Mouse (Mus musculus): ENCODE results near the gene Rims4. TPM values are rescaled to one million over a fixed set of nuclear protein-coding genes. Genes with fewer than 3 reads are reported as not detected.

Gene Rims4
- total RNA-seq, 1 experiment from 2014 or later, result 92.7 TPM

GRCm38 (mm10) chr2:163869783-163870182 lies 48.7 kb downstream of the Rims4 start:
- DNase-seq, result no peak

GRCm38 (mm10) chr2:163866061-163866460 lies 52.4 kb downstream of the Rims4 start:
- no peak for DNase-seq

- no peak for DNase-seq
These were observed 53.2 kb downstream of the Rims4 start for GRCm38 (mm10) chr2:163865311-163865710.

- peak; percentile 63 for DNase-seq
These were observed 60.1 kb downstream of the Rims4 start for GRCm38 (mm10) chr2:163858254-163858947.

- no peak for DNase-seq
These were observed 61.2 kb downstream of the Rims4 start for GRCm38 (mm10) chr2:163857233-163857632.

GRCm38 (mm10) chr2:163853461-163853901 lies 65.0 kb downstream of the Rims4 start, which contains the start of gene Kcnk15:
Gene Kcnk15, plus strand, starts transcription at chr2:163853651.
- peak; percentile 38 for DNase-seq

- DNase-seq, result no peak
These were observed 76.4 kb downstream of the Rims4 start for GRCm38 (mm10) chr2:163842043-163842442.

- DNase-seq, result peak; percentile 86
These were observed 79.0 kb downstream of the Rims4 start for GRCm38 (mm10) chr2:163839519-163839918.

GRCm38 (mm10) chr2:163838043-163838442 lies 80.4 kb downstream of the Rims4 start:
- DNase-seq, result peak; percentile 90

- DNase-seq, result no peak
These were observed 87.3 kb downstream of the Rims4 start for GRCm38 (mm10) chr2:163831163-163831562.

- peak; percentile 48 for DNase-seq
These were observed 92.0 kb downstream of the Rims4 start for GRCm38 (mm10) chr2:163826494-163826893.

- peak; percentile 64 for DNase-seq
These were observed 92.6 kb downstream of the Rims4 start for GRCm38 (mm10) chr2:163825861-163826260.

GRCm38 (mm10) chr2:163823771-163824170 lies 94.7 kb downstream of the Rims4 start:
- peak; percentile 62 for DNase-seq

- DNase-seq, result peak; percentile 74
These were observed 95.2 kb downstream of the Rims4 start for GRCm38 (mm10) chr2:163823248-163823647.

- peak; percentile 92 for DNase-seq
These were observed 97.9 kb downstream of the Rims4 start, which contains the start of gene Ccn5 for GRCm38 (mm10) chr2:163820607-163821006. Gene Ccn5, plus strand, starts transcription at chr2:163820861.

- peak; percentile 41 for DNase-seq
These were observed 103.6 kb downstream of the Rims4 start for GRCm38 (mm10) chr2:163814739-163815465.

- DNase-seq, result no peak
These were observed 105.4 kb downstream of the Rims4 start for GRCm38 (mm10) chr2:163813077-163813476.

Other genes starting within 250 kb of the Rims4 start
- gene Ada, start 168.4 kb downstream of the Rims4 start, total RNA-seq (2021), result 3.1 and 3.9 TPM in 2 replicates
- 0.26 TPM in 1 of 2 replicates, not detected in the other for gene Ccn5, start 97.8 kb downstream of the Rims4 start, total RNA-seq (2021)
- not detected in 2 replicates for gene Kcnk15, start 65.0 kb downstream of the Rims4 start, total RNA-seq (2021)
- gene Ywhab, start 76.3 kb upstream of the Rims4 start, total RNA-seq (2021), result 244 and 254 TPM in 2 replicates
- gene Pabpc1l, start 106.8 kb upstream of the Rims4 start, total RNA-seq (2021), result 1.0 and 2.9 TPM in 2 replicates
- gene Stk4, start 151.6 kb upstream of the Rims4 start, total RNA-seq (2021), result 28.6 and 36.1 TPM in 2 replicates
- 28.9 and 32.2 TPM in 2 replicates for gene Tomm34, start 152.5 kb upstream of the Rims4 start, total RNA-seq (2021)

Data from adrenal gland, postnatal 14 days (tissue).